Mouse (Mus musculus) layer of hippocampus, adult 8-10 months (tissue): ENCODE measurements around the gene Sirt4. TPM values are rescaled to one million over a fixed set of nuclear protein-coding genes. Genes with fewer than 3 reads are reported as not detected.
"Not testable (repeated sequence)": the region's sequence is repeated elsewhere in the genome, so short reads cannot be mapped to it uniquely, and the experiment has no call there.

Source experiments
- DNase-seq, 2 experiments: peaks; one replicate each; pipeline ENCODE4 v3.0.0; 2022; ENCODE audit warnings: low spot score in 2 of 2
- total RNA-seq, 4 experiments: library from RNA; stranded (reverse); gene quantifications; 2 replicates each; pipeline ENCODE4 v1.2.4; 2022

Gene Sirt4
- total RNA-seq = 10 to 100 TPM; 34.0 to 58.6 (median 41.9) TPM

DNA sequence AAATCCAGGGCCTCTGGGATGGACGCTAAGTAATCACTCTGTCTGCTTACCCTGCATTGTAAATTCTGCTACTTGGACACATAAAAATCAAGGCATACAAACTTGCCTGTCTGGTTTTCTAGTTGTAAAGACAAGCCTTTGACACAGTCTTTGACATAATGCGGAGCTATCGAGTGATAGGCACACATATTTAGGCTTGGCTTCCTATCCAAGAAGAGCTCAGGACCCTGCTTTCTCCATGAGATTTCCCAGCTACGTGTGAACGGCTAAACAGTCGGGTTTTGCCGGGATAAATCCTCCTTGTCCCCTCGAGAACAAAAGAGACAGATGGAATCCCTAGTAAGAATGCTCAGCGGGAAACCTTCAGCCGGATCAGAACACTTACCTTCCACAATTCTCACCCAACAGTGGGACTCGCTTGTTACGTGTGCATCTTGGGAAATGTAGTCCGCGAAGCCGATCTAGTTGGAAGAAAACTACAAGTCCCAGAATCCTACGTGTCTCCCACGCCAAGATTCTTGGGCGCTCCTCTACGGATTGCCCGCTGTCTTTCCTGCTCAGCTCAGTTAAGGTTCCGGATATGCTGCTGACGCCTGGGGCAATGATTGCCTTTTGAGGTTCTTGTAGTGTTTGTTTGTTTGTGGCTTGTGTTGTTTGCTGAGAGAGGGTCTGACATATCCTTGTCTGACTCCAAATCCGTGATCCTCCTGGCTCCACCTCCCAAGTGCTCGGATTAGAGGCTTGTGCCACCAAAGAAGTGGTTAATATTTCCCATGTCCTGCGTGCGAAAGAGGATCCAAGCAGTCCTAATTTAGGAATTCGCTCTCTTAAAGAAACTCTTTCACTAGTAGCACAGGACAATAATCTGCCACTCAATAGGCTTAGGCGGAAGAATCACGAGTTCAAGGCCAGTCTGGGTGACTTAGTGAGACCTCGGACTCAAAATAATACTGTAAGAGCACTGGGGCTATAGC lies at the start of gene Sirt4:
Gene Sirt4 (minus strand): TSS at position 779 of the 974 bp plus-strand sequence.
- DNase-seq = peak; percentile 85 to 91

DNA sequence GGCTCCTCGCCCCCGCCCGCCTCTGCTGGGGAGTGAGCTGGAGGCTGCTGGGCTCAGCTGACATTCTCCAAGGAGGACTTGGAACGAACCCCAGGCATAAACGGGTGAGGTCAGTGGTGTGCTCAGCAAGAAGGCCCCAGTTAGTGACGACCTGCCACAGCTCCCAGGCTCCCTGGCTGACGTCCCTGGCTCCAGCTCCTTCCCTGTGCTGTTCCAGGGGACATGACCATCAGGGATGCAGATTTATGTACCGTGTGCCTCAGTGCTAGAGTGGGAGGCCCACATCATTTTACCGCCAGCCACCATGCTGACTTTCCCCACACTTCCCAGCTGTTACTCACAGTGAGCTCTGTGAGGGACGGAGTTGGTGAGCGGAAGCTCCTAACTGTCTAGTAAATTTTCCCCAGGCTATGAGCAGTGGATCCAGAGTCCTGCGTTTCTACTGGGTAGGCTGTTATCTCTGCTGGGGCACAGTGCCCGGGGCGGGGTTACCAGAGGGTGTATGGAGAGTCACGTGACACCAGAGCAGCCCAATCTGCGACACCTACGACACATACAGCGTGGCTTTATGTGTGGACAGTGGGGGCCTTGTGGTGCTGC lies 47.2 kb upstream of the Sirt4 start:
- peak; percentile 65 for DNase-seq

DNA sequence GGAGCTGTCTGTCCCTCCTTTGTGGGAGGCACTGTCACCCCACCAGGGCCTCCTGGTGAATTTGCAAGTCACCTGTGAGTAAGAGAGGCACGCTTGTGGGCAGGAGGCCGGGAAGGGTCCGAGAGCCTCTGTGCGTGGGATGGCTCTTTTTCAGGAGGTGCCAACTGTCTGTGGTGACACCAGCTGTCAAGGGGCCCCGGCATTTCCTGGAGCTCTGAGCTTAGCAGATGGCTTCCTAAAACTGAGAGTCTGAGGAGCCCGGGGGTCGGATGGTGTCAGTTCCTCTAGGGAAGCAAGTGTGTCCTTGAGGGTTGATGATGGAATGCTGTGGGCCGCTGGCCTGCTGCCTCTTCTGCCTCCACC lies 45.9 kb upstream of the Sirt4 start:
- no peak for DNase-seq

DNA sequence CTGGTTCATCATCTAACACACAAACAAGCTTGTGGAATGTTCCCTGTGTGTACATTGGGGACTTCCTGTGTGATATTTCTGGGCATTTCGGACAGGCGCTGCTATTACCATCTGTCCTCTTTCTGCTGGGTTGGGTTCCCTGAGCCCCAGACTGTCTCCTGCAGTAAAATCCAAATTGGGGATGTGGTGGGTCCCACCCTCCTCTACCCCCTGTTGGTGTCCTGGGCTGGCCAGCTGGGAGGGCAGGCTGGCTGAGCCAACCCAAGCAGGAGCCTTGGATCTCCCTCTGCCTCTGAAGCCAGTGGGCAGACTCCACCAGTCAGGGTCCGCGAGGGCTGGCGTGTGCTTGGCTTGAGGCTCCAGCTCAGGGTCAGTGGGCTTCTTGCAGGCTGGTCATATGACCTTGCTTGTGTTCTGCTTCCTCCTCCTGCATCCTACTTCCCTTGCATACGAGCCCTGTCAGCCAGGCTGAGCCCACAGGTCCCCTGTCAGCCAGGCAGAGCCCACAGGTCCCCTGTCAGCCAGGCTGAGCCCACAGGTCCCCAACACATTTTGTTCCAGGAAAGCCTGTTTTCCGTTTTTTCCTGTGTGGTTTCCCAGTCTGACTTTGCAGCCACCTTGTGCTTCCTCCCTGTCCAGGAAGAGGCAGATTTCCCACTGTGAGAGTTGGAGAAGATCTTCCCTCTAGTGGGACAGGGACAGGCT lies 45.4 kb upstream of the Sirt4 start:
- no peak for DNase-seq

DNA sequence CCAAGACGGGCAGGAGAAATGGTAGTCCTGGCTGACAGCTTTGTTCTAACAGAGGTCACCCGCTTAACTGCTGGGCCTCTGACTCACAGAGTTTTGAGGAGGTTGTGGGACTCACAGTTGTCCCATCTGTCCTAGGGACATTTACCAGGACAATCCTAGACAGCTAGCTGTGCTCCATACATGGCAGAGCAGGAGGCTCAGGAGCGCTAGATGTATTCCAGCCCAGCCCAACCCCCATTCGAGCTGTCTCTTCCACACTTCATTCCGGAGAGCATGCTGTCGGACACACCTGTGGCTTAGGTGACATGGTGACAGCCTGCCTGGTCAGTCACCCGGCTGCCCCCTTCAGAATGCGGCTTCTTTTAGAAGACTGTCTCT lies 44.8 kb upstream of the Sirt4 start:
- no peak for DNase-seq

DNA sequence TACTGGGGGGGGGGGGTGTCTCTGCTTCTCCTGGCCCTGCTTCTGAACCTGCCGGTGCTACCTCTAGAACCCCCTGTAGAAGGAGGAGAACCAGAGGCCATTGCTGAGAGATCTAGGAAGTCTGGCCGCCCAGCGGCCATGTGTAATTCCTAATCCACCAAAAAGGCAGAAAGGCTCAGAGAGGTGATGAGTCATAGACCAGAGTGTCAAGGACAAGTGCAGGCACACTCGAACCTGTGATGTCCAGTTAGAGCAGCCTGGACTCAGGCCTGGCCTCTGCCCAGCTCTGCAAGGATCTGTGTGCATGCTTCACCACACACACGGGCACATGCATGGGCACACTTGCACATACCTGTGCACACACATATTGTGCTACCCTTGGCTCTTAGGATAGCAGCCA lies 43.6 kb upstream of the Sirt4 start:
- DNase-seq = no peak

DNA sequence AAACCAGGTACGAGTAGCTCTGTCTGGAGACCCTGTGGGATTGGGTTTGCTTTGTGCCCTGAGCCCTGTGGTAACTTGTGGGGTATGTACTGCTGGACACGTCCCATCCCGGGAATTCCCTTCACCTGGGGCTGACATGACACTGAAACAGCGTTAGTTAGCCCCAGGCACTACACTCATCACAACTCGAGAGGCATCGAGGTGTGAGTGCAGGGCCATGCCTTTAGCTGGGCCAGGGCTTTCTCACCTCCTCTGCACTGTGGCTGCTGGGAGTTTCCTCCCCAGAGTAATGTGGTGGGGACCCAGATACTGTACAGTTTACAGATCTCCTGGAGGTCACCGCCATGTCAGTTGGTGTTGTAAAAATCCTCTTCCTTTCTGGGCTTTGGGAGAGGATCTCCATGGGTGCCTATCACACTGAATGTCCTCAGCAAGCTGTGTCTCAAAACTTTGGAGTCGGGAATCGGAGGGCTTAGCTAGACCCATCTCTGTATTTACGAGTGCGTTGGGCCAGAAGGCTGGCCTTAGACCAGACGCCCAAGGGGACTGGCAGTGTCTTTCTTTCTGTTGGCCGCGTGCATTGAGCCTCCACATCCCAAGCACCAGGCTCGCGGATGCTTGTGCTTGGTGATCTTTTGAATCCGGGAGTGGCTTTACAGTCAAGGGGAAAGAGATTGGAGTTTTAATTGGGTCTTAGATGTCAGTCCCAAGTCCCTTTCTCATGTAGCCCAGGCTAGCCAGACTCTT lies 42.1 kb upstream of the Sirt4 start:
- DNase-seq = no peak

DNA sequence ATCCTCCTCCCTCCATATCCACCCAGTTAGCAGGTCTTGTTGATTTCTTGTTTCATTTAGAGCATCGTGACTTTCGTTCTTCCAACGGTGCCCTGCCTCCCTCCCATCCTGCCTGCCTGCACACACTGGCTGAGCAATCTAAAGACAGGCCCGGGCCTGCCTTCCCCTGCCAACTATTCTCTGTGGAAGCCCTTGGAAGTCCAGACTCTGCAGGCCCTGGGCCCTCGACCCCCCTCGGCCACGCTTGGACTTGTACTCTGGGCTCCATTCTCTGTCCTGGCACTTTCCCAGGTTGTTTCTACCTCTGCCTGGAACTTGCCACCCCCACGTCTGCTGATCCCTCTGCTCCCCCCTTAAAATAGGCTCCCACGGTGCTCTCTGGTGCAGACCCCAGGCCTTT lies 41.4 kb upstream of the Sirt4 start:
- no peak for DNase-seq

DNA sequence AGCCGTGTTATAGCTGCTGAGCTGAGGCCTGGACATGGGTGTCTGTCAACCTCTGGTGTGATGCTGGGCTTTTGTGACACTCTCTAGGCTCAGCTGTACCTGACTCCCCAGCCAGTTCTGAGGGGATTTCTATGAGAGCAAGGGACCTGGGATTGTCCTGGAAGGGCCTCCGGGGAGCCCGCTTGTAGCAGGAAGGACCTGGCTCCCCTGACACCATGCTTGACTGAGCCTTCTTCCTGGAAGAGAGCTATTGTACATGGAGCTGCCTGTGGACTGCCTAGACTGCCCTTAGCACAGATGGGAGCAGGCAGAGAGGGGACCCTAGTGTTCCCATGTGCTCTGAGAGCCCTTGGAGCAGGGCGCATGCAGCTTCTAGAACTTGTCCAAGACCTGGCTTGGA lies 40.9 kb upstream of the Sirt4 start:
- DNase-seq = no peak

DNA sequence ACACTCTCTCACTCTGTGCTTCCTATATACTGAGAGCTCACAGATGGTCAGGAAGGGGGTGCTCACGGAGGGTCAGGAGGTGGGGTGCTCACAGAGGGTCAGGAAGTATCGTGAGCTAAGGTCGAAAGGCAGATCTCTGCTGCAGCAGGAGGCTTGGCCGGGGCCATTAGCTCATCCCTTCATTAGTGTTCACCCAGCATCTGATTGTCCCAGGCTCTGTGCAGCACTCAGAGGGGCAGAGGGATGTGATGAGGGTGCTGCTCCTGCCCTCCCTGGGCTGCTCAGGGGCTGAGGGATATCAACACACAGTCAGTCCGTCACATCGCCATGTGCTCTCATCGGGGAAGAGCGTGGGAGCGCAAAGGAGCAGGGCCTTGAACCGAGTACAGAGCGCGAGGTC lies 39.9 kb upstream of the Sirt4 start:
- no peak for DNase-seq

DNA sequence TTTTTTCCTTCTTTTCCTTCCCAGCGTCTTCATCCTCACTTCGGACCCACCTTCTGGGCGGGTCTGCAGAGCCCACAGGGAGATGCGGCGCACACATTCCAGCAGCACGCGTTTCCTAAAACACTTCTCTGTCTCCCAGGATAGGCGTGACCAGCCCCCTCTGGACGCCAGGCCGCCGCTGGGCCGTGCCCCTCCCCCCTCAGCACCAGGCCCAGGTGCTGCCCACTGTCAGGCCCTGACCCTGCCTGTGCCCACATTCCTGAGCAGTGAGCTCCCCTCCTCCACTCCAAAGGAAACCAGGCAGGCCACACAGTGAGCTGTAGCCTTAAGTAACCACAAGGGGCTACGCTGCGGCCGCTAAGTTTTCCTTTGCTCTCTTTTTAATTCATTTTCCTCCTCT lies 39.4 kb upstream of the Sirt4 start:
- no peak for DNase-seq

DNA sequence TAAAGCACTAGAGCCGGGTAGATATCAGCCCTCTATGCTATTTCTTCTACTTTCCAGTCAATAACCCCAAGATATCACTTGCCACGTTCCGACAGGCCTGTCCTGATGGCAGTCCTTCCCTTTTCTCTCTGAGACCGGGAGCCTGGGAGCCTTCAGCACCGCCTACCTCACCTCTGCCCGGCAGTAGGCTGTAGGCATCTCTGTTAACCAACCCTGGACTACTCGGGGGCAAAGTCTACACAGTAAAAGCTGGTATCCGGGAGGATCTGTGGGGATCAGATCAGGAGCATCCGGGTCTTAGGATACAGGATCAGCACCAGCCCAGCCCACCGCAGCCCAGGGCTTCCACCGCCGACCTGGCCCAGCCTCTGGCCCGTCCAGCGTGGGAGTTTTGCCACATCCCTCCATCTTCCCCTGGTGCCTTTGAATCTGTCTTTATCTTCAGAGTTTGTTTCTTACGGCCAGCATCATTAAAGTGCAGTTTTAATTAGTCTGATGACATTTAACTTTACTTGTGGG lies 38.5 kb upstream of the Sirt4 start:
- DNase-seq = no peak

DNA sequence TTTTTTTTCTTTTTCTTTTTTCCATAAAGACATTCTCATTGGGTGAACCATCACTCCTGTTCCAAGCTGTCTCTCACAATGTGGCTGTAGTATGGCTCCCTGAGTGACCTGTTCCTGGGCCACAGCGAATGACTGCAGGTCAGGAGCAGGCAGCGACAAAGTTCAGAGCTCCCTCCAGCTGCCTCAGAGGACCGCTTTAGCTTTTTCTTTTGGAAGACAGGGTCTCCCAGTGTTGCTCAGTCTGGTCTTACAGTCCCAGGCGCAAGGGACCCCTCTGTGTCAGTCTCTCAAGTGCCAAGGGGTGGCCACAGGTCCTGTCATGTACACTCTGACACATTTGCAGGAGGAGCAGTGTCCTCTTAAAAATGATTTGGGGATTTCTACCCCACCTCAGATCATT lies 38.0 kb upstream of the Sirt4 start:
- DNase-seq = no peak

DNA sequence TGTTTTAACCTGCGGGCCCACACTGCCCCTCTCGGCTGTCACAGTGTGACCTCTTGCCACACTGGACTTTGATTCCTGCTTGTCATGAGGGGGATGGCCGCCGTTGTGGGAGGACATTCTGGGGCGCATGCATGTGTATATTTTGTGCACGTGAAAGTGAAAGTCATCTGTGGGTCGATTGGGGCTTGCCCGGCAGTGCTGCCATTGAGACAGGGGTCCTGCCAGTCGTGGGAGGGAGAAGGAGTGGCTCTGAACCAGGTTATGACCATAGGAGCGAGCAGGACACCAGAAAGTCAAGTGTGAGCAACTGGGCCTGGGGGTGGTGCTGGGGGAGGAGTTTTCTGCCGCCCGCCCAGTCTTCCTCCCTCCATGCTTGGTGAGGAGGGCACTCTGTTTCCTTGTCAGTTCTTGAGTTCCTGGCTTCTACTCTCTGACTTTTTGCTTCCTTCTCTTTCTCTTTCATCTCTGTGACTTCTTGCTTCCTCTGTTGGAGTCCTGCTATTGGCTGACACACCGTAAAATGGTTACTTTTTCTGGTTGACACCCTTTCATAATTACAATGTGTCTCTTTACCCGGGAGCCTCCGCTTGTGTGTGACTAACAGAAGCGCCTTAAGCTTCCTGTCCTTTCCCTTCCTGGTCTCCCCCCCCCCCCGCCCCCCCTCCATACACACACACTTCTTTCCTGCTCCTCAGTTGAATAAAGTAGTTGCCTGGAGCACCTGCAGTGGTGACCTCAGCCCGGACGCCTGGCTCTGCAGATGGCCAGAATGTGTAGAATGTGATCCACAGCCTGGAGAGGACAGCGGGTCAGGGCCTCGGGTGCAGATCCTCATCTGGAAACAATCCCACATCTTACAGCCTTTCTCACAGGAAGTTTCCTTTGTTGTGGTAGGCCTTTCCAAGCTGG lies 37.3 kb upstream of the Sirt4 start:
- no peak for DNase-seq

DNA sequence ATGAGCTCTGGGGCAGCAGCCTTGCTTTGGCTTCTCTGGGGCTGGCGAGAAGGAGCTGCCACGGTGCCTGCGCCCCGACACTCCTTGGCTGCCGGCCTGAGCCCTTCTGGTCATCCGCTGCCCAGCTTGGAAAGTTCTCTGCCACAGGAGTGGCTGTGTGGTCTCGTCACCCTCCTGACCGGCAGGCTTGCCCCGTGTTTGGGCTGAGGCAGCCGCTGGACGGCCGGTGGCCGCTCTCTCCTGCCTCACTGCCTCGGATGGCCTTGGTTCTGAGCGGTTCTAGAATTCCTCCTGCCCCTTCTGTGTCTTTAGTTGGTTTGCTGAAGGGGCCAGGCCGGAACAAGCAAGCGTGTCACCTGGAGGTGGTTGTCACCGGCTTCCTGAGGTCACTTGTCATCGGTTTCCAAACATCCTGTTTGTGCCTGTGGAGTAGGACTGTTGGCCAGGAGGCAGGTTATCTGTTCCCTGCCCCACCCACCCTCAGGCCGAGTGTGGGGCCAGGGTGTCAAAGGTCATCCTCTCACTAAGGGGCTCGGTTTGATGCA lies 35.9 kb upstream of the Sirt4 start:
- DNase-seq = no peak

DNA sequence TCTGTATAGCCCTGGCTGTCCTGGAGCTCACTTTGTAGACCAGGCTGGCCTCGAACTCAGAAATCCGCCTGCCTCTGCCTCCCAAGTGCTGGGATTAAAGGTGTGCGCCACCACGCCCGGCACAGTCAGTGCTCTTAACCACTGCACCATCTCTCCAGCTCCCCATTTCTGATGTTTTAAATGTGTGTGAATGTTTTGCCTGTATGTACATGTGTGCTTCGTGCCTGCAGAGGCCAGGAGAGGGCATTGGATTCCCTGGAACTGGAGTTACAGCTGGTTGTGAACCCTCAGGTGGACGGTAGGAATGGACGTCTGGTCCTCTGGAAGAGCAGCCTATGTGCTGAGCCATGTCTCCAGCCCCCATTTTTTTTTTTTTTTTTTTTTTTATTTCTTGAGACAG lies 33.7 kb upstream of the Sirt4 start:
- not testable (repeated sequence) for DNase-seq

DNA sequence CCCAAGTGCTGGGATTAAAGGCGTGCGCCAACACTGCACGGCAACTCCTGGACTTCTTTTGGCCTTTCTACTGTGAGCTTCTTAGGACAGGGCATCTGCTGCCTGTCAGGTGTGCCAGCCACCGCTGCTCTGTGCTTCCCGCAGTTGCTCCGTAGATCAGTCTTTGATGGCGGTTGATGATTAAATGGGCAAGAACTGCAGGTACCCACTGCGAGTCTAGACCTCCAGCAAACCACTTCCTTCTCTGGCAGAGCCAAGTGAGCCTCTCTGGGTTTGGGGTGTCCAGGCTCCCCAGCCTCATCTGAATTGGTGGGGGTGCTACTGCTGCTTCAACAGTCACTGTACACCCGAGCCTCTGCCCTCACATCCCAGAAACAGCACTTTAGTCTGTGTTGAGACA lies 33.0 kb upstream of the Sirt4 start:
- DNase-seq = no peak

DNA sequence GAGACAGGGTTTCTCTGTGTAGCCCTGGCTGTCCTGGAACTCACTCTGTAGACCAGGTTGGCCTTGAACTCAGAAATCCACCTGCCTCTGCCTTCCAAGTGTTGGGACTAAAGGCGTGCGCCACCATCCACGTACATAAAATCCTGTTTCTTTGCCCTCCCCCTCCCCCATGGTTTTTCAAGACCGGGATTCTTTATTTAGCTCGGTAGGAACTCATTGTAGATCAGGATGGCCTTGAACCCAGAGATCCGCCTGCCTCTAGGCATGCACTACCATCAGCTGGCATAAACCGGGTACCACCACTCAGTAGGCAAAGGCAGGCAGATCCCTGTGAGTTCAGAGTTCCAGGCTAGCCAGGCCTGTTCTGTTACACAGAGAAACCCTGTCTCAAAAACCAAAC lies 32.4 kb upstream of the Sirt4 start:
- no peak for DNase-seq

DNA sequence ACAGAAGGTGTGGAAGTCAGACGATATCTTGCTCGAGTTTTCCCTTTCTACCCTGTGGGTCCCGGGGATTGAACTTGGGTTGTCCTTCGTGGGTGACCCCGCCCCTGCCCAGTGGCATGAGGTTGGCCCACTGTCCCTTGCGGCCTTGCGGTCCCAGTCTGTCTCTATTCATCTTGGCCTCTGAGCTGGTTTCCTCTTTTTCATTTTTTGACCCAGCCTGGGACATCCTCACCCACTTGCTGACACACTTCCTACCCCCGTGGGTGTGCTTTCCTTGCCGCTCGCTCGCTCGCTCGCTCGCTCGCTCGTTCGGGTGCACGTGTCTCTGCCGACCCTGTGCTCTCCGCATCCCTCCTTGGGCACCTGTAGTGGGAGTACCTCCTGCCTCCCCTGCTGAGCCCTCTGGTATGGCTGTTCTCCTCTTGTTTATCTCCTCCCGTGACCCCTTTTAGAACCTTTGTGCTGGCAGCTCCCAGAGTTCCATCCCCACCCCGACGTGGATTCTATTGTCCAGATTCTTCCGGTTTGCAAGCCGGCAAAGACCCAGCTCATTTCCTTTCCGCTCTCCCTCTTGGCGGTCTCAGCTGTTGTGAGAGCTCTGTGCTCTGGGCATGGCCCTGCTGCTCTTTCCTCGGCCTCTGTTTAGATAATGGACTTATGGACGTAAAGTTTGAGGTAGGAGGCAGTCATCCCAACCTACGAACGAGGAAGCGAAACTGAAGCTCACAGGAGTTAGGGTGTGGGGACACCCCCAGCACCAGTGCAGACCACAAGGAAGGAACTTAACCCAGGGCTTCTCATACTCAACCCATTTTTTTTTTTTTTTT lies 31.8 kb upstream of the Sirt4 start:
- DNase-seq = no peak
